Mouse (Mus musculus): ENCODE data around the gene Ptprk. TPM values are rescaled to one million over a fixed set of nuclear protein-coding genes. Genes with fewer than 3 reads are reported as not detected.

The Ptprk gene
- total RNA-seq, 2 experiments from 2014 or later = 82.2 to 85.5 TPM

- Histone ChIP-seq H3K27ac (no peak overlapping the region), H3K4me3 (no peak overlapping the region)
- peak; percentile 13 for TF ChIP-seq CTCF (IDR thresholded peaks at IDR 0.05)
- DNase-seq (ENCODE audit: extremely low spot score in 1 of 2, low spot score in 2 of 2) = no peak
- intact Hi-C loops (cut with DNase I) = no loop called here
Observed at GRCm38 (mm10) chr10:28116982-28117381, 42.4 kb downstream of the Ptprk start.

DNA sequence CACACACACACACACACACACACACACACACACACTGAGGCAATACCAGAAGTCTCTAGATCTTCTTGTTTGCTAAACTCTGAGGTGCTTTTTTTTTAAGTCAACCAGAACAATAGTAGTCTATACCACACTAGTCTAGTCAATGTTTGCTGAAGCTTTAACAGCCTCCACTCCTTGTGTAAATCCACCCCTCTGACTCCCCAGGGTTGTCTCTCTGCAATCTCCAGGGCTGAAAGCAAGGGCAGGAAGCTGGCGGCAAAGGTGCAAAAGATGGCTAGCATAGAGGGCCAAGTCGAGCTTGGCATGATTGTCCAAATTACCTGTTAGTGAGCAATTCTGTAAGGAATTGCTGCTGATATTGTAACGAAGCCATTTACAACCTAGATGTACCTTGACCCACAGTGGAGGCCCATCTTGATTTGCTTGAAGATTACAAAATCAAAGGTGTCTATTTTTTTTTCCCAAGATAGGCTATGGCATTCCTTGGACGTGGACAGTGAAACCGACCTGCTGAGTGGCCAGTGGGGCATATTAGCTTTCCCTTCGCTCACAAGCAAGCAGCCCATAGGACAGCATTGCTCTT, 44.3 kb downstream of the Ptprk start:
- Histone ChIP-seq H3K4me3 (no peak overlapping the region), H3K27ac (no peak overlapping the region)
- DNase-seq (ENCODE audit: extremely low spot score in 1 of 2, low spot score in 2 of 2) = no peak
- no peak for TF ChIP-seq CTCF (IDR thresholded peaks at IDR 0.05)
- intact Hi-C loops (cut with DNase I) = no loop called here

GRCm38 (mm10) chr10:28123881-28124280, 49.3 kb downstream of the Ptprk start:
- Histone ChIP-seq H3K4me3 (no peak overlapping the region), H3K27ac (peak overlapping the region; percentile 44; the same call in 1 of the 2 replicates)
- TF ChIP-seq CTCF (IDR thresholded peaks at IDR 0.05) = no peak
- intact Hi-C loops (cut with DNase I) = no loop called here
- DNase-seq (ENCODE audit: extremely low spot score in 1 of 2, low spot score in 2 of 2) = no peak

- no peak for TF ChIP-seq CTCF (IDR thresholded peaks at IDR 0.05)
- intact Hi-C loops (cut with DNase I) = no loop called here
- peak in 1 of 2 experiments; percentile 31 for DNase-seq (ENCODE audit: extremely low spot score in 1 of 2, low spot score in 2 of 2)
- no peak overlapping the region for H3K4me3 ChIP-seq
- H3K27ac ChIP-seq = peak overlapping the region; percentile 20; the same call in 1 of the 2 replicates
Observed at GRCm38 (mm10) chr10:28128011-28128410, 53.4 kb downstream of the Ptprk start.

DNA sequence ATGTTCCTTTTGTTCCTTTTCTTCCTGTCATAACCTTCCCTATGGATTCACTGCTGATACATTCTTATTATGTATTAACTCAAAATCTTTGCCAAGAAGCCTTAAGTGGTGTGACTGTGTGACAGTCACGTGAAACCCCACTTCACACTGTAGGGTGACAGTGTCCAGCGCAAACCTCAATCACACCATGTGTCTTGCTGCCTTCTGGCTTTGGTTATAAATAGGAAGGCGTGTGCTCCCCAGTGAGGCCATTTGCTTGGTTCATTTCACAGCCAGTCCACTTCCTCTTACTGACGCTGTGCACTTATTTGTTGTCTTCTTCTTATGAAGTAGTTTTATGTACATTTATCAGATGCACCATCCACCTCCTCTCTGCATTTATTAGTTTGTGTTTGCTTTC, 53.8 kb downstream of the Ptprk start:
- intact Hi-C loops (cut with DNase I) = no loop called here
- Histone ChIP-seq H3K27ac (peak overlapping the region; percentile 20; the same call in 1 of the 2 replicates), H3K4me3 (no peak overlapping the region)
- DNase-seq (ENCODE audit: extremely low spot score in 1 of 2, low spot score in 2 of 2) = no peak
- no peak for TF ChIP-seq CTCF (IDR thresholded peaks at IDR 0.05)

DNA sequence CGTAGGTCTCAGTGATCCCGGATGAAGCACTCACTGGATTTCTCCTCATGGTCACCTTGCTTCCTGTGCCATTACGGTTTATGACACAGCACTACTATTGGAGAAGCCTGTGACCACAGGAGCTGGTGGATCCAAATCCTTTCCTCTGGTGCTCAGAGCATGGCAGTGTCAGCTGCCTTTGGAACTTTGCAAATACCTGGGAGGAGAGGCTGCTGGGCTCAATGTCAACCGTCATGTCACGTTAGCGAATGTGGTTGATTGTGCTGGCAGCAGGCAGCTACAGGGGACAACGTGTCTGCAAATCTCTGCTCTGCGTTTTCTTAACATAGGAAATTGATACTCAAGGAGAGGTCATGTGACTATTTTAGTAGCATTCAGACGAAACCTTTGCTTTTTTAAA, 55.8 kb downstream of the Ptprk start:
- intact Hi-C loops (cut with DNase I) = no loop called here
- no peak for DNase-seq (ENCODE audit: extremely low spot score in 1 of 2, low spot score in 2 of 2)
- no peak overlapping the region for H3K4me3 ChIP-seq
- no peak for TF ChIP-seq CTCF (IDR thresholded peaks at IDR 0.05)
- H3K27ac ChIP-seq = no peak overlapping the region

DNA sequence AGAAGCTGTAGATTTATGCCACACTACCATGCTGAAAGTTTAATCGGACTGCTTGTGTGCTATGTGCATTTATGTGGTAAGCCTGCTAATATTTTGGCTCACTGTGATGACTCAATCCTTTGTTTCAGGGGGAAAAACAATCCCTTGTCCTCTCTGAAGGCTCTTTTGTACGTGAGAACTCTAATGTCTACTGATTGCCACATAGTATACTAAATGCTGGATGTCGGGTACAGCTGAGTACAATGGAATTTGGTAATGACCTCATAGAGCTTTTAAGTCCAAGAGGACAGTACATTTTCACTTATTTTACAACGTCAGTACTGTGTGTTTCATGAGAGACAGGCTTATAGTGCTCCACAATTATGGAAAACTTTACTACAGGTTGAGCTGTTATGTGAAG, 59.1 kb downstream of the Ptprk start:
- intact Hi-C loops (cut with DNase I) = no loop called here
- H3K27ac ChIP-seq = peak overlapping the region; percentile 17; the same call in 1 of the 2 replicates
- H3K4me3 ChIP-seq = no peak overlapping the region
- no peak for DNase-seq (ENCODE audit: extremely low spot score in 1 of 2, low spot score in 2 of 2)
- no peak for TF ChIP-seq CTCF (IDR thresholded peaks at IDR 0.05)

DNA sequence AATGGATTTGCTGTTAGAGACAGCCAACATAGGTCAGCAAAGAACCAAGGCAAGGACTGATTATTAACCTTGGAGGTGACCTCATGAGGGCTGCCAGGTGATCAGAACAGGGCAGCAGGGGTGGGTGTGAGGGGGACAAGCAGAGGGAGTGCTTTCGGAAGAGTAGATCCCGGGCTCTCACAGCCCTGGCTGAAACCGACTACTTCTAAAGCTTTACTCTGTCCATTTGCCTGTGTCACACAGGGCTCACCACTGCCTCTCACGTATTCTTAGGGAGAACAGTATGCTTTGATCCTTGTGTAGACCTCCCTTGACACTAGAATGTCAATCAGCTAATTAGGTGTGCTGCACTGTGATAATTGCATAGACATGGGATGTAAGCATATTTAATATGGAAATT, 63.8 kb downstream of the Ptprk start:
- no peak overlapping the region for H3K27ac ChIP-seq
- H3K4me3 ChIP-seq = no peak overlapping the region
- intact Hi-C loops (cut with DNase I) = no loop called here
- no peak for TF ChIP-seq CTCF (IDR thresholded peaks at IDR 0.05)
- DNase-seq (ENCODE audit: extremely low spot score in 1 of 2, low spot score in 2 of 2) = no peak

- intact Hi-C loops (cut with DNase I) = no loop called here
- no peak for TF ChIP-seq CTCF (IDR thresholded peaks at IDR 0.05)
- DNase-seq (ENCODE audit: extremely low spot score in 1 of 2, low spot score in 2 of 2) = no peak
- Histone ChIP-seq H3K27ac (no peak overlapping the region), H3K4me3 (no peak overlapping the region)
Observed at GRCm38 (mm10) chr10:28144459-28144858, 69.8 kb downstream of the Ptprk start.

DNA sequence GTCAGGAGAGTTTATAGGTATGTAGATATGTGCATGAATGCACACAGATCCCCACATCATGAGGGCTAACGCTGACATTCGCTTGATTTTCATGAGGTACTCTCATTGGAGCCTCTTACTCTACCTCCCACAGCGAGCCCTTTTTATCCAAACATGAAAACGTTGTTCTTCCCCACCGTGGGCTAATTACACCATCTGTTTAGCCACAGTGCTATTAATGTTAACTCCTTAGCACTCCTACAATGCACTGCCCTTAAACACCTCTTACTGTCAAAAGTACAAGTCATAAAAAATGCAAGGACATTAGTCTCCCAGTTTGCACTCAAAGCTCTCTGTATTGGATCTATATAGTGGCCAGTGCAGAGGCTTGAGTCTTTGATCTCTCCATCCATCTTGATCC, 70.7 kb downstream of the Ptprk start:
- intact Hi-C loops (cut with DNase I) = no loop called here
- Histone ChIP-seq H3K27ac (no peak overlapping the region), H3K4me3 (no peak overlapping the region)
- TF ChIP-seq CTCF (IDR thresholded peaks at IDR 0.05) = no peak
- no peak for DNase-seq (ENCODE audit: extremely low spot score in 1 of 2, low spot score in 2 of 2)

DNA sequence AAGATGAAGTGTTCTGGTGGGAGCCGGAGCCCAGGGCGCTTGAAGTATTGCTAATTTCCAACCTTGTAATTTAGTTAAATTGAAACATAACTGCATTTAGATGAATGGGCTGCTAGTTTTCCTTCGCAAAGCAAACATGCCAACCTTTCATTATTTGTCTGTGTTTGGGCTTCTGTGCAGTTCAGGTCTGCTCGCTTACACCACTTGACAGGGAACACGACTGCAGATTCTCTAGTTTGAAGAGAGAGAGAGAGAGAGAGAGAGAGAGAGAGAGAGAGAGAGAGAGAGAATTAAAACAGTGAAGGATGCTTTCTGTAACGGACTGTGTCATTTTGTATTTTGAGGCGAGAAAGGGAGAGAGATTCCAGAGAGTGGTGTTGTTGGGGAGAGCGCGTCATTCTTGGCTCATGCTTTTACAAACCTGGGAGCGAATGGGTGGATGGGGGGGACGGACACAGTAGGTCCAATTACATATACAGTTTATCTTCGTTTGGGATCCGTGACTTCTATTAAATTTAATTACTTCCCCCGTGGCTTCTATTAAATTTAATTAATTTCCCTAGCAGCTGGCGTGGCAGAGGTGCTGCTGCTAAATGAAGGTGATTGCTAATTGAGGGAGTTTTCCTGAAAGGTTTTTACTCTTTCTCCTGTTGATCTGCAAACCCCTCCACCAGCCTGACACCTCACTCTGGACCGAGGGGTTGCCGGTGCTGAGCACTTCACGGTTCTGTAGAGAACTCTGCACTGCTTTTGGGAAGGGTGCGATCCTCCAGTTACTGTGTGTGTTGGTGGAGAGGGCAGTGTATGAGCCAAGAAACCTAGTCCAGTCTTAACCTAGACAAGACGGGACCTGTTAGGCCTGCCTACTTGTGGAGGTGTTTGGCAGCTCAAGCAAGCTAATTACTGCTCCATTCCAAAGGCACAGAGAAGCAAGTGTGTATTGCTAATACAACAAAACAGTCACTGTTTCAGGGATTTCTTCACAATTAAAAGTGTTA, 81.4 kb downstream of the Ptprk start:
- Histone ChIP-seq H3K27ac (no peak overlapping the region), H3K4me3 (peak overlapping the region; percentile 36)
- intact Hi-C loops (cut with DNase I) = no loop called here
- TF ChIP-seq CTCF (IDR thresholded peaks at IDR 0.05) = no peak
- no peak for DNase-seq (ENCODE audit: extremely low spot score in 1 of 2, low spot score in 2 of 2)

DNA sequence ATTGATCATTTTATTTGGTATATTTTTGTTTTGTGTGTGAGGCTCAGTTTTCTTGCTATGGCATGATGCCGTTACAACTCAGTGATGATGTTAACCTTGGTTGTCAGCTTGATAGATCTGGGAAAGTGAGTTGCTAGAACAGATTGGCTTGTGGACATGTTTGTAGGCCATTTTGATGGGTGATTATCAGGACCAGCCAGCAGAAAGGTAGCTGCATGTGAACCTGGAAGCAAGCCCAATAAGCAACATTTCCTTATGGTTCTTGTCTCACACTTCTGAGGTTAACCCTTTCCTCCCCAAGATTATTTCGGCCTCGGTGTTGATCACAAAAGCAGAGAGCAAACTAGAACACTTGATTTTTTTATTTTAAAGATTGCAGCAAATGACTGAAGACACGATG, 85.1 kb downstream of the Ptprk start:
- Histone ChIP-seq H3K27ac (no peak overlapping the region), H3K4me3 (no peak overlapping the region)
- no peak for TF ChIP-seq CTCF (IDR thresholded peaks at IDR 0.05)
- intact Hi-C loops (cut with DNase I) = no loop called here
- DNase-seq (ENCODE audit: extremely low spot score in 1 of 2, low spot score in 2 of 2) = no peak

Measured in left cerebral cortex, adult 2 months (tissue).